Mouse (Mus musculus) stomach, embryonic 14.5 days (tissue): ENCODE data around the gene Spata31d1b. TPM values are rescaled to one million over a fixed set of nuclear protein-coding genes. Genes with fewer than 3 reads are reported as not detected.

Experiments used
- polyA plus RNA-seq: library from polyadenylated mRNA; unstranded; fragments of >200 nt; fragmentation: Nextera tagmentation; extraction: Ambion mirVana; gene quantifications from 2 replicates; pipeline ENCODE4 v1.2.1, GENCODE M21; 2014

Gene Spata31d1b
- polyA plus RNA-seq, 1 experiment from 2014 or later: not detected

Other genes starting within 250 kb of the Spata31d1b start
- gene Agtpbp1, start 127.1 kb upstream of the Spata31d1b start, polyA plus RNA-seq: 27.6 and 28.8 TPM in 2 replicates
- 82.4 and 99.1 TPM in 2 replicates for gene Naa35, start 127.0 kb upstream of the Spata31d1b start, polyA plus RNA-seq
- gene Golm1, start 36.5 kb upstream of the Spata31d1b start, polyA plus RNA-seq: 95.7 TPM in 2 replicates
- gene 4921517D22Rik, start 18.2 kb upstream of the Spata31d1b start, polyA plus RNA-seq: not detected in 2 replicates
- gene Spata31d1a, start 2.0 kb upstream of the Spata31d1b start, polyA plus RNA-seq: 0.04 TPM in 1 of 2 replicates, not detected in the other
- gene Spata31d1d, start 19.5 kb downstream of the Spata31d1b start, polyA plus RNA-seq: not detected in 2 replicates
- gene 1700014D04Rik, start 34.5 kb downstream of the Spata31d1b start, polyA plus RNA-seq: not detected in 2 replicates
- 120 and 121 TPM in 2 replicates for gene Isca1, start 57.5 kb downstream of the Spata31d1b start, polyA plus RNA-seq
- gene Gm49354, start 70.0 kb downstream of the Spata31d1b start, polyA plus RNA-seq: not detected in 2 replicates
- gene Tut7, start 110.9 kb downstream of the Spata31d1b start, polyA plus RNA-seq: 49.4 and 50.0 TPM in 2 replicates